Mouse (Mus musculus): ENCODE data around the gene Sphk2. TPM values are rescaled to one million over a fixed set of nuclear protein-coding genes. Genes with fewer than 3 reads are reported as not detected.

Gene Sphk2
- total RNA-seq (2014; rRNA removed): 22.4 and 23.5 TPM in 2 replicates
- 15.8 and 18.1 TPM in 2 replicates for polyA plus RNA-seq (2015; fragmentation: Nextera tagmentation; extraction: Ambion mirVana)

GRCm38 (mm10) chr7:45717918-45718297 is at the start of gene Sphk2:
Gene Sphk2 (minus strand): TSS chr7:45718002.
- 0% methylated on average over 41 of the region's 41 CpGs for WGBS
- peak; percentile 82 for ATAC-seq (ENCODE audit: low FRiP score)
- peaks cover 9% of the 10 kb centered on the region for H3K4me1 ChIP-seq (ENCODE audit: insufficient read depth, low read length)

GRCm38 (mm10) chr7:45767500-45767899 is 49.7 kb upstream of the Sphk2 start:
- WGBS: 94% methylated on average over 6 of the region's 6 CpGs
- DNase-seq (ENCODE audit: low spot score): no peak
- Histone ChIP-seq H3K4me2 (ENCODE audit: low read depth, low read length, poor library complexity, severe bottlenecking) (no peak overlapping the region), H3K4me3 (ENCODE audit: low read depth, low read length) (no peak overlapping the region), H3K36me3 (ENCODE audit: insufficient read depth, low read length) (no peaks in the 10 kb centered on the region), H3K9me3 (ENCODE audit: low read length) (no peaks in the 10 kb centered on the region), H3K27me3 (ENCODE audit: insufficient read depth, low read length) (no peaks in the 10 kb centered on the region), H3K9ac (replicated peaks; ENCODE audit: low read length, poor library complexity, severe bottlenecking) (no peak overlapping the region), H3K4me1 (ENCODE audit: insufficient read depth, low read length) (no peaks in the 10 kb centered on the region), H3K27ac (ENCODE audit: low read depth, low read length) (no peak overlapping the region)
- no peak for TF ChIP-seq CTCF (IDR thresholded peaks at IDR 0.05)
- no peak for ATAC-seq (ENCODE audit: low FRiP score)

More at GRCm38 (mm10) chr7:45717918-45718297, at the start of gene Sphk2:
- Histone ChIP-seq H3K27ac (ENCODE audit: low read depth, low read length) (peak within 1 kb of the TSS; percentile 89), H3K9me3 (ENCODE audit: low read length) (no peaks in the 10 kb centered on the region), H3K4me2 (ENCODE audit: low read depth, low read length, poor library complexity, severe bottlenecking) (peak within 1 kb of the TSS; percentile 62), H3K27me3 (ENCODE audit: insufficient read depth, low read length) (no peaks in the 10 kb centered on the region), H3K4me3 (ENCODE audit: low read depth, low read length) (peak within 1 kb of the TSS; percentile 58), H3K36me3 (ENCODE audit: insufficient read depth, low read length) (peaks cover 26% of the 10 kb centered on the region), H3K9ac (replicated peaks; ENCODE audit: low read length, poor library complexity, severe bottlenecking) (peak within 1 kb of the TSS; percentile 89)
- peak; percentile 35 for TF ChIP-seq CTCF (IDR thresholded peaks at IDR 0.05)
- DNase-seq (ENCODE audit: low spot score): peak; percentile 99

- no peak overlapping the region for H3K4me2 ChIP-seq (ENCODE audit: low read depth, low read length, poor library complexity, severe bottlenecking)
- TF ChIP-seq CTCF (IDR thresholded peaks at IDR 0.05): no peak
- H3K27ac ChIP-seq (ENCODE audit: low read depth, low read length): no peak overlapping the region
- no peaks in the 10 kb centered on the region for H3K9me3 ChIP-seq (ENCODE audit: low read length)
- no peaks in the 10 kb centered on the region for H3K36me3 ChIP-seq (ENCODE audit: insufficient read depth, low read length)
- DNase-seq (ENCODE audit: low spot score): no peak
- H3K4me1 ChIP-seq (ENCODE audit: insufficient read depth, low read length): no peaks in the 10 kb centered on the region
- H3K27me3 ChIP-seq (ENCODE audit: insufficient read depth, low read length): no peaks in the 10 kb centered on the region
- no peak overlapping the region for H3K4me3 ChIP-seq (ENCODE audit: low read depth, low read length)
- no peak overlapping the region for H3K9ac ChIP-seq (replicated peaks; ENCODE audit: low read length, poor library complexity, severe bottlenecking)
- no peak for ATAC-seq (ENCODE audit: low FRiP score)
- WGBS: 56% methylated on average over 5 of the region's 8 CpGs
Observed at GRCm38 (mm10) chr7:45766764-45767163, 49.0 kb upstream of the Sphk2 start.

GRCm38 (mm10) chr7:45765995-45766394 is 48.2 kb upstream of the Sphk2 start:
- WGBS: 71% methylated on average over 8 of the region's 8 CpGs
- ATAC-seq (ENCODE audit: low FRiP score) (no peak), DNase-seq (ENCODE audit: low spot score) (no peak)
- Histone ChIP-seq H3K4me3 (ENCODE audit: low read depth, low read length) (no peak overlapping the region), H3K4me2 (ENCODE audit: low read depth, low read length, poor library complexity, severe bottlenecking) (no peak overlapping the region), H3K27ac (ENCODE audit: low read depth, low read length) (no peak overlapping the region), H3K4me1 (ENCODE audit: insufficient read depth, low read length) (no peaks in the 10 kb centered on the region), H3K27me3 (ENCODE audit: insufficient read depth, low read length) (no peaks in the 10 kb centered on the region), H3K9ac (replicated peaks; ENCODE audit: low read length, poor library complexity, severe bottlenecking) (no peak overlapping the region), H3K9me3 (ENCODE audit: low read length) (no peaks in the 10 kb centered on the region), H3K36me3 (ENCODE audit: insufficient read depth, low read length) (no peaks in the 10 kb centered on the region)
- TF ChIP-seq CTCF (IDR thresholded peaks at IDR 0.05): no peak

- ATAC-seq (ENCODE audit: low FRiP score): no peak
- no peak for TF ChIP-seq CTCF (IDR thresholded peaks at IDR 0.05)
- no peak overlapping the region for H3K4me3 ChIP-seq (ENCODE audit: low read depth, low read length)
- no peaks in the 10 kb centered on the region for H3K4me1 ChIP-seq (ENCODE audit: insufficient read depth, low read length)
- peaks cover 18% of the 10 kb centered on the region for H3K27me3 ChIP-seq (ENCODE audit: insufficient read depth, low read length)
- no peak overlapping the region for H3K27ac ChIP-seq (ENCODE audit: low read depth, low read length)
- 70% methylated on average over 5 of the region's 5 CpGs for WGBS
- no peaks in the 10 kb centered on the region for H3K9me3 ChIP-seq (ENCODE audit: low read length)
- no peaks in the 10 kb centered on the region for H3K36me3 ChIP-seq (ENCODE audit: insufficient read depth, low read length)
- H3K4me2 ChIP-seq (ENCODE audit: low read depth, low read length, poor library complexity, severe bottlenecking): no peak overlapping the region
- no peak for DNase-seq (ENCODE audit: low spot score)
- H3K9ac ChIP-seq (replicated peaks; ENCODE audit: low read length, poor library complexity, severe bottlenecking): no peak overlapping the region
Observed at GRCm38 (mm10) chr7:45760151-45760550, 42.3 kb upstream of the Sphk2 start.

GRCm38 (mm10) chr7:45759400-45759799 is 41.6 kb upstream of the Sphk2 start:
- H3K27me3 ChIP-seq (ENCODE audit: insufficient read depth, low read length): peaks cover 18% of the 10 kb centered on the region
- H3K27ac ChIP-seq (ENCODE audit: low read depth, low read length): no peak overlapping the region
- peak overlapping the region; percentile 12; the same call in 1 of the 2 replicates for H3K4me2 ChIP-seq (ENCODE audit: low read depth, low read length, poor library complexity, severe bottlenecking)
- H3K9ac ChIP-seq (replicated peaks; ENCODE audit: low read length, poor library complexity, severe bottlenecking): no peak overlapping the region
- H3K36me3 ChIP-seq (ENCODE audit: insufficient read depth, low read length): no peaks in the 10 kb centered on the region
- ATAC-seq (ENCODE audit: low FRiP score) (no peak), DNase-seq (ENCODE audit: low spot score) (no peak)
- WGBS: 10% methylated on average over 27 of the region's 27 CpGs
- no peak for TF ChIP-seq CTCF (IDR thresholded peaks at IDR 0.05)
- no peaks in the 10 kb centered on the region for H3K9me3 ChIP-seq (ENCODE audit: low read length)
- H3K4me1 ChIP-seq (ENCODE audit: insufficient read depth, low read length): no peaks in the 10 kb centered on the region
- no peak overlapping the region for H3K4me3 ChIP-seq (ENCODE audit: low read depth, low read length)
